Mouse (Mus musculus): ENCODE data around the gene Mylpf.

GRCm38 (mm10) chr7:127176937-127177336, 31.8 kb upstream of the Mylpf start:
- no peak for TF ChIP-seq EP300 (IDR thresholded peaks at IDR 0.05; ENCODE audit: low read depth)
- TF ChIP-seq CTCF (IDR thresholded peaks at IDR 0.05; ENCODE audit: low read depth): no peak
